Mouse (Mus musculus) CD4-positive, CD25-positive, alpha-beta regulatory T cell, adult 2 months (primary cell): ENCODE data around the gene Gm42791.

Experiments used
- DNase-seq: peaks from one replicate; pipeline ENCODE4 v3.0.0-alpha.2; 2012; ENCODE audit warnings: low read depth, low spot score

Gm42791 gene

DNA sequence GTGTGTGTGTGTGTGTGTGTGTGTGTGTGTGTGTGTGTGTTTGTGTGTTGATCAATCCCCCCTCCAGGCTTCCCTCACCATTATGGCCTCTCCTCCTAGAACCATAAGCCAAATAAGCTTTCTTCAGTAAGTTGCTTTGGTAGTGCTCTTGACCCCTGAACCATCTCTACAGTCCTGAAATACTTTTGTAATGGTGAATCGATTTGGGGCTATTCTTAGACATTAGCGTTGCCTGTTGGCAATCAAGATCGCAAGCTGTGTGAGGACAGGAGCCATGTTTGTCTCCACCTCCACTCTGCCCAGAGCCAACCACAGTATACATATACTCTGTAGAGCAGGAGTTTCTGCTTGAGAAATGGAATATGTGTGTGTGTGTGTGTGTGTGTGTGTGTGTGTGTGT, 14.2 kb upstream of the Gm42791 start:
- DNase-seq: no peak

DNA sequence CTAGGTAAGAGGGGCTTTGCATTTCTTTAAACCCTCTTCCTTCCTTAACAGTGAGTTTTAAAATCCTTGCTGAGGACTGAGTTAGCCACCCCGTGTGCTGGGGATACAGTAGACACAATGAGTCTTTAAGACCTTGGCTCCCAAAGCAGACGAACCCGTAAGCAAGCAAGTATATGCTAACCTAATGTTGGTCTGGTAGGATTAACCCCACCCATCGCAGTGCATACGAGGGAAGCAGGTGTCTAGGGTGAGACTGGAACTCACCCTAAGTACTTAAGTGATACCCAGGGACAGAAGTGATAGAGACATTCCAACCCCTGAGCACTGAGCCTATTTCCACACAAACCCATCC, 12.3 kb upstream of the Gm42791 start:
- no peak for DNase-seq

DNA sequence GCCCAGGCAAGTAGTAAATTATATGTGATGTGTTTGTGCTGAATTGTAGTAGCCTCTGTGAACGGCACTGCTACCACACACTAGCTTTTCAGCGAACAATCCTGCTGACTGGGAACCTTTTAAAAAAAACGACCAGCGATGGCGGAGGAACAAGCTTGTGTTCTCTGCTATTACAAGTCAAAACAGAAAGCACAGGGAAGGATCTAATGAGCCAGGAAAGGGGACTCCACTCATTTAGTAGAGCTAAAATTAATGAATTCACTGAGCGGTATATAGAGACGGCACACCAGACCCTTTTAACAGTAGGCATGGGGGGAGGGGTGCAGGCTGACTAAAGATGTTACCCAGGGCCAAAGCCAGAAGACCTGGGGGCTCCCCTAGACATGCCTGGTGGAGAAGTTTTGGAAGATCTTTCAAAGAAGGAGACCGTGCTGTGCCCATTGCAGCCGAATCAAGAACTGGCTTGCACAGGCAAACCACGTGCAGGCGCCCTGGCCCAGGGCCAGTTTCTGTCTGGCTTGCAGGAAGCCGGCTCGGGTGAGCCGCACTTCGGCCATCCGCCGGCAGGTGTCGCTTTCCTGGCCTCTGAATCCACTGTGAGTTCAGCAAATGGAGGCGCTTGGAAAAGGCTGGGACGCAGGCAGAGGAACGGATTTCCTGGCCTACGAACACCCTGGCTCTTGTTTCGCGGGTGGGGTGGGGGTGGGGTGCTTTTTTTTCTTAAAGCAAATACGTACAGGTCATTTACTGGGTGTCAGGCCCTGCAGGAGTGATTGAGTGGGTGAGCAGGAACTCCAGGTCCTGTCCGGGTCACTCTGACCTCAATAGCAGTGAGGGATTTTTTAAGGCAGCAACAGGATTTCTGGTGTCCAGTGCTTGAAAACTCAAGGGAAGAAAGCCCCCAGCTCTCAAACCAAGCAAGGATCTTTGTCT, 11.7 kb upstream of the Gm42791 start:
- peak; percentile 97 for DNase-seq

DNA sequence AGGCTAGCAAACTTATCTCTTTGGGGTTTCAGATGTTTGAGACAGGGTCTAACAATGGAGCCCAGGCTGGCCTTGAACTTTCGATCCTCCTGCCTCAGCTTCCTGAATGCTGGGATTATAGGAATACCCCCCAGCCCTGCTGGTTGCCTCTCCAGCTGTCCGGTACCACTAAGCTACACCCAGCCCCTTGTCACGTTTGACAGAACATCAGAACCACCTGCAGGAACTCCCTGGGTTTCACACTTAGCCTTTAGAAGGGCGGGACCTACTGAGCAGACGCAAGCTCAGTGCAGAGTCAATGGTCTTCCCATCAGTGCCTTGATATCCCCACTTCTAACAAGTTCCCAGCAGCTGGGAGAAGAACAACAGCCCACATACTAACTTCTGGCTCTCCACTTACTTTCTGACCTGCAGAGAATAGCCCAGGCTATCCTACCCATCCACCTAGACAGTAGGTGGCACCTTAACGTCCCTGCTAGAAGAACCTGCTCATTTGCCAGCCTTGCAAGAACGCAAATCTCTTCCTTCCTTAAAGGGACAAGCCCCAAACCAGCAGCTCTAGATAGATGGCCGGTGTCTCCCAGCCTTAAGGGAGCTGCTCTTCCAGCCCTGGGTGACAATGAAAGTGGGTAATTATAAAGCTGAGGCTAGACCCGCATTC, 10.9 kb upstream of the Gm42791 start:
- DNase-seq: peak; percentile 36

DNA sequence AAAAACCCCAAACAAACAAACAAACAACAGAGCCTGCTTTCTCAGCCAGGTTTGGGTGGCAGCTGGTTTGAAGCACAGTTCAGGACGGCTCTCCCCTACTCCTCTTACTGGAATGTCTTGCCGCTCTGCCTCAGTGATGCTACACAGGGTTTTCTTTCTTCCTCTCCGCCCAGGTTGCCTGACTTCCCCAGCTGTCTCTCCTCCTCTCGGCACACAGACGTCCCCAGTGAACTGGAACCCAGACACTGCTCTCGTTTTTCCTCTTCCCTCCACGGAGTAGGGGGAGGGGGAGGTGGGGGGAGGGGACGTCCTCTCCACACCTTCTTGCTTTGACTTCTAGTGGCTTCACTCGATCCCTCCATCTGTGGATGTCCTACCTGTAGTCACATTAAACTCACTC, 10.1 kb upstream of the Gm42791 start:
- no peak for DNase-seq

DNA sequence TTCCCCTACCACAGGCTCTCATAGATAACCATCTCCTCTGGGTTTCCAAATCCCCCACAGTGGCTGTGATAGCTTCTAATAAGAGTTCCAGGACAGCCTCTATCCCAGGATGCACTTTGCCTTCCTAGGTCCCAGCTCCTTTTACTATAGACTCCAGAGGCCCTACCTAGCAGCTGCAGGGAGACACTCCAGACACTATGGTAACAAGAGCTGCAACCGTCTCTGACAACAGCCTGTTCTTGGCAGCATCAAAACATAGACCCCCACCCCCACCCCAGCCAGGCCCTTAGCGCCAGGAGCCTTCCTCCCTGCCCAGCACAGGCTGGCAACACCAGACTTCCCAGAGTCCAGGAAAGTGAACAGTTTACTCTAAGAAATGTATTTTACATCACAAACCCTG, 8.2 kb upstream of the Gm42791 start:
- no peak for DNase-seq

DNA sequence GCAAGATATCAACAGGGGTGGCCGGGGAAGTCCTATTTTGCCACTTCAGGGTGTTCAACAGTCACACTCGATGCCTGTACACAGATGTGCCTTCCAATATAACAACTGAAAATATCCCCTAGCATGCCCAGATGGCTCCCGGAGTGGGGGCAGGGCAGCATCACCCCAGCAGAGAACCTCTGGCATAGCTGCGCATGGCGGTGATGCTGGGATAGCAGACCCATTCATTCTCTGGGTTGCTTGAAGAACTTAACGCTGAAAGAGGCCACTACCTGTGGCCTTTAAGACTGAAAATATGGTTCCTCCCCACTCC, 7.8 kb upstream of the Gm42791 start:
- no peak for DNase-seq

DNA sequence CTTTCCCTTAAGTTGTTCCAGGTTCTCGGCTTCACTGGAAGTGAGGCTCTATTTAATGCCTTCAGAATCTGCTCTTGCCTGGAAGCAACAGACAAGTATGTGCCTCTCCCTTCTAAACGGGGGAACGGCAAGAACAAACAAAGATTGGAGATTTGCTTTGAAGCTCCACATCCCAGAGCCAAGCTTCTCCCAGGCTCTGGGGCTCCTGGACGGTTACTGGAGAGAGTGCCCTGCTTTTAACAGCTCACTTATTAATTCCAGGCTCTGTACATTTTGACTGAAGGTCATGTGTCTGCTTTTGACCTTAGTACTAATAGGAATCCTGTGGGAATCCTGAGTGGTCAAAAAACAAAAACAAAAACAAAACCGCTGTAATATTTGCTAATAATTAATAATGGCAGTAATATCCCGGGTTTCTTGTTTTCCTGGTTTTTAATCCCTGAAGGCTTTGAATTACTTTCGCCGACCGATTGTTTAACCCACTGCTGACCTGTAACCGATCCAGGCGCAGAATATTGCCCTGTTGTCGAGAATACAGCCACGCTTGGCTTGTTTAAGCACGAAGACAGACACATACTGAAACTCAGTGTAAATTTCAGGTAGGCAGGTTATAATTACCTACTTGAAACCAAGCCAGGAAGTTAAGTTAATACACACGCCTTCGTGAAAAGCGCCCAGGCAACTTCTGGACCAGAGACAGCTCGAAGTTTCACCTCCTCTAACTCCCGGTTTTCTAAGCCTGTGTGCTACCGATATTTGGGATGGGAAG, 7.3 kb upstream of the Gm42791 start:
- no peak for DNase-seq

DNA sequence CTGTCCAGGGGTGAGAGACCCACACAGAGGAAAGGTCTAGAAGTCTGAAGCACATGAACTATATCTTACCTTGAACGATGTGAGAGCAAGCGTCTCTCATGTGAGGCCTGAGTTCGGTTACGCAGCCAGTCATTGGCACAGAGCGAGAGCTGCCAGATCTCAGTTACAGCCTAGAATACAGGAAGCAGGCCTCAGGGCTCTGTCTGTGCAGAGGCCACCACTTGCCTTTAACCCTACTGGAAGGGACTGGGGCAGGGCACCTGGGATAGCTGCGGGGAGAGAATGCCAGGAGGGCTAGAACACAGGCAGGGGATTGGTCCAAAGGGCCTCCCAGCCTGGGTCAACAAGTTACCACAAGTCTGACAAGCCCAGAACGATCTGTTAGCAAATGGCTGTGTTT, 4.9 kb upstream of the Gm42791 start:
- no peak for DNase-seq

DNA sequence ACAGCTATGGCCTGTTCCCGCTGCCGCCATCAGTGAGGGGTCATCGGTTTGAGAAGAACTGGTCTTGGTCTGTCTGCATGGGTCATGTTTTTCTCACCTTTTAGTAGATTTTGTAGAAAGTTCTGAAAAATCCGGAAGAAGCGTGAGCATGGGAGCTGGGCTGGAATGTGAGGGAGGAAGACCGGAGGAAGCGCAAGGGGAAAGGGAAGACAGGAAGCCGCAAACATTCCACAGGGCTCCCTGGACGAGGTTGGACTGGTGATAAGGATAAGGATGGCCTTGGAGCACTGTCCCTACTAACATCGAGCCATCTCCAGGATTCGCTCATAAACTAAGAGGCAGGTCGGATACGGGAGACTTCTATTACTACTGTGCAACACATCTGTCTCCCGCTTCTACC, 3.6 kb upstream of the Gm42791 start:
- no peak for DNase-seq

DNA sequence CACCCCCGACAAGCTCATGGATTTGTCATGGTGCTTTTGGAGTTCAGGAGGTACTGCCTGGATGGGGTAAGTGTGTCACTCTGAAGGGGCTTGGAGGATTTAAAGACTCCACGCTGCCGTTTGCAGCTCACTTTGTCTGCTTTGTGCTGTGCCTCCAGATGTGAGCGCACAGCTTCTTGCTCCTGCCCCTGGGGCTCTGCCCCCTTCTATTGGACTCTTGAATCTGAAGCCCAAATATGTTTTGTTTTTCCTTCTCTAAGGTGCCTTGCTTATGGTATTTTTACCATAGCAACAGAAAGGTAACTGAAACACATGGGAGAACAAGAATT, 1.7 kb upstream of the Gm42791 start:
- no peak for DNase-seq

DNA sequence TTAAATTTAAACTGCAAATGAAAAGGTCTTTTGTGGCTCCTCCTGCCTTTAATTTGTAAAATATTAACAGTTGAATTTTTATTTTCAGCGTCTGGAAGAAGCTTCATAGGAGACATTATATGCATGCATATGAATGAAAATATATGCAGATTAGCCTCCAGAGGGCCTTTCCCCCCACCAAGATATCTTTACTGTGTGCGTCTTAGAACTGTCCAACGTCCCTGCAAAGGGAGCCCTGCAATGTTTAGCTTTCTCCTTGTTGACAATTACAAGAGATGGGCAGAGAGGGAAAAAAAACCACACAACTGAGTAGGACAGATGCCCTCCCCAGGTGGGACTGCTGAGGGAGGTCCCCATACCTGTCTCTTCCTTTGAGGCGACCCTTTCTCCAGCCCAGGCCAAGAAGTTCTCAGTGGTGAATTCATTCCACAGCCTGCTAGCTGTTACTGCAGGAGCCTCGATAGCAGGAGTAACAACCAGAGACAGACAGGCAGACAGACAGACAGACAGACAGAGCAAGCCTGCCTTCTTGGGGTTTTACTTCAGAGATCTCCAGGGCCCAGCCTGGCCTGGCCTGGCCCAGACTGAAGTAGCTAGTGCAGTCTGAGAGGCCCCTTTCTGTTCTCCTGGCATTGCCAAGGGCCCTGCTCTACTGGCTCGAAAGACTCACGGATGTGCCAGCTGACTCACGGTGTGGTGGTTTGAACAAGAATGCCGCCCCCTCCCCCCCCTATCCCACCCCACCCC, 1.2 kb upstream of the Gm42791 start:
- DNase-seq: no peak

DNA sequence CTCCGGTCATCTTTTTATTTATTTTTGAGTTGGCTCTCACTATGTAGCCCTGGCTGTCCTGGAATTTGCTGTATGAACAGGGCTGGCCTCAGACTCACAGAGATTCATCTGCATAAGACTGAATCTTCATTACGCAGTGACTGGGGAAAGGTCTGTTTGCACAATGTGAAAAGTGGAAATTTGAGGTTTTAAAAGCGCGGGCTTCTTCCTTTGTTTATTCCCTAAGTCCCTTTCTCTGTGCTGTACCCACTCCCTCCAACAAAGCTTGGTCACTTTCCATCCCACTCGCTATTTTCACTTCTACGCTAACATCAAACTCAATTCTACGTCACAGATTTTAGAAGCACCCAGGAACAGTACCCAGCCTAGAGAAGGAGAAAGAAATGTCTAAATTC, 639 bp downstream of the Gm42791 start:
- no peak for DNase-seq

DNA sequence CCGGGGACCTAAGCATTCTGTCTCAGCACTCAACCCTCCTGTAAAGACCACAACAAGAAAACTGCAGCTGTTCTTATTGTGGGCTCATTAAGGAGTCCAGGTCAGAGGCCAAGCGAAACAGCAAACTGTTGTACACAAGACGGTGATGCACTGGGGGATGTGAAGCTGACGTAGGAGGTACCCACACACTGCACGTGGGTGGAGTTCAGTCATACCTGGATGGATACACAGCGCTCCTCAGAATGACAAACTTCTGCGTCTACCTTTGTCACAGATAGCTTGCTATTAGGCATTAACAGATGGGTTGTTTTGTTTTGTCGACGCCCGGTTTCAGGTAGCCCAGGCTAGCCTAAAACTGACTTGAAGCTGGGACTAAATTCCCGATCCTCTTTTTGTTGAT, 2.3 kb downstream of the Gm42791 start:
- no peak for DNase-seq

DNA sequence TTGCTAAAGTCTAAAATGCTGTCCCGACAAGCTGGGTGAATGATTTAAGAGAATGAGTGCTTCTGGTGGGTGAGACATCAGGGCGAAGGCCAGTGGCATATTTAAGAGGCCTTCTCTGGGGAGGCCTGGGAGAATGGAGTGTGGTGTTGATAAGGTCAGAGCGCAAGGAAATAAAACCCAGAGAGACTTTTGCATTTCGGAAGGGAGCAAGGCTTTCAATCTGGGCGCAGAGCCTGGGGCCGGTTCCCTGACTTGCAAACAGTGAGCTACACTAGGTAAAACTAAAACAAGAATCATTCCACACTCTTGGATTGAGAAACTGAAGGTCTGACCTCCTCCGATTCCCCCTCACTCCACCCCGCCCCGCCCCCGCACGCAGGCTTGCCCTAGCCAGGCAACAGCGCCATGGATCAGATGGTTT, 4.0 kb downstream of the Gm42791 start:
- no peak for DNase-seq

DNA sequence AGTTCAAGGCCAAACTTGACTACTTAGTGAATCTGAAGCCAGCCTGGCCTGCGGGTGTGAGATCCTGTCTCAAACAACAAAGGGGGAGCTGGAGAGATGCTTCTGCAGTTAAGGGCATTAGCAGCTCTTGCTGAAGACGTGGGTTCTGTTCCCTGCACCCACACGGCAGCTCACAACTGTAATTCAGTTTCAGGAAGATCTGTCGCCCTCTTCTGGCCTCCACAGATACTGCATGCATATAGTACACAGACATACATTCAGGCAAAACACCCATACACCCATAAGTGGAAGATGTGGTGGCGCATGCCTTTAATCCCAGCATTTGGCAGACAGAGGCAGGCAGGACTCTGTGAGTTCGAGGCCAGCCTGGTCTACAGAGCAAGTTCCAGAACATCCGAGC, 5.5 kb downstream of the Gm42791 start:
- DNase-seq: peak; percentile 68

DNA sequence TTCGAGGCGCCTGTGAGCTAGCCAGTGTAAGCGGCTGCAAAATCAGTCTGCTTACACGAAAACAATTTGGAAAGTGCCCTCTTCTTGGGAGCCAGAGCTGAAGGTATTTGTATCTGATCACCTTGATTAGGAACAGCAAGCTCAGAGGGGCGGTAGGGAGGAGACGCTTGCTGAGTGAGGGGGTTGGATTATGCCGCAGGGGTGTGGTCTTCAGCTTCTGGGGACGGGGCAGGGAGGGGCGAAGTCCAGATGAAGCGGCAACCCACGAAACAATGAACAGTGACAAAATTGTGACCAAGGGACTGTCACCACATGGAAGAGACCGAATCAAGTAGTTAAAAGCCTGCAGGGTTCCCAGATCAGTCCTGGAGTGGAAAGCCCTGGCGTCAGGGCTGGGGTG, 10.0 kb downstream of the Gm42791 start:
- DNase-seq: no peak

DNA sequence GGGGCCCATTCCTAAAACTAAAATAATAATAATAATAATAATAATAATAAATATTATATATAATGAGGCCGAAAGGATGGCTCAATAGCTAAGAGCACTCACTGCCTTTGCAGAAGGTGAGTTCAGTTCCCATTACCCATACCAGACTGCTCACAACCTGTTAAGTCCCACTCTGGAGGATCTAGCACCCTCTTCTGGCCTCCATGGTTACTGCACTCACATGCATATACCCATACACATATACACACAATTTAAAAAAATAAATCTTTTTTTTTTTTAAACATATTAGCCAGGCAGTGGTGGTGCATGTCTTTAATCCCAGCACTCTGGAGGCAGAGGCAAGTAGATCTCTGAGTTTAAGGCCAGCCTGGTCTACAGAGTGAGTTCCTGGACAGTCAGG, 11.3 kb downstream of the Gm42791 start:
- peak; percentile 43 for DNase-seq

DNA sequence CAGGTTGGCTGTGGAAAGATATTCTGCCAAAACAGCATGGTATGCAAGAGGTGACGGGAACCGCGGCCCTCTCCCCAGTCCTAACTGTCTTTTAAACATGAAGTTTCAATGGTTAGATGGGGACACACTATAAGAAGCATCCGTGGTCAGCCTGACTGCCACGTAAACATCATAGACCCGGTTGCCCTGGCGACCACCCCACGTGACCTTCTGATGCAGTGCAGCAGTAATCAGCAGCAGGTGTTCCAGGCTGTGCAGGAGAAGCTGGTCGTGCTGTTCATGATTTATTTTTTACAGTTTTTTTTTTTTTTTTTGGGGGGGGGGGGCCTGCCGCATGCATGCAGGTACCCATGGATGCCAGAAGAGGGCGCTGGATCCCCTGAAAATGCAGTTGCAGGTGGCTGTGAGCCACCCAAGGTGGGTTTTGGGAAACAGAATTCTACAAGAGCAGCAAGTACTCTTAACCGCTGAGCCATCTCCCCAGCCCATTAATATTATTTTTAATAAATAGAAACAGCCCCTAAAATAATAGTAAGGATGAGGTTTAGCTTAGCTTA, 11.8 kb downstream of the Gm42791 start:
- no peak for DNase-seq

DNA sequence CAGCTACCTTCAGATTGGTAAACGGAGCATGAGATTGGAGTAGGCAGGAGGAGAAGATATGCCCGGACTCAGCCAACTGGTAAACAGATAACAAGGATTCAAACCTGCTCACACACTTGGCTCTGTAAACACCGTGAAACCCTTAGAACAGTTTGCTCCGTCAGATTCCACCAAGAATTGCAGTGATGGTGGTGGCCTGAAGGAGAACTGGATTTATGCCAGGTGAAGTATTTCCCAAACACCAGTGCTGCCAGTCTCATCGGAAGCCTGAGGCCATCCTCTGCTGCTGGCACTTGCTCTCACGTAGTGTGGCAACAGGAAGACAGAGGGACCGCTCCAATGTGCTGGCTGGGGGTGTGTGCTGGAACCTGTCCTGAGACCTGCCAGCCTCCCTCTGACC, 12.6 kb downstream of the Gm42791 start:
- DNase-seq: no peak

DNA sequence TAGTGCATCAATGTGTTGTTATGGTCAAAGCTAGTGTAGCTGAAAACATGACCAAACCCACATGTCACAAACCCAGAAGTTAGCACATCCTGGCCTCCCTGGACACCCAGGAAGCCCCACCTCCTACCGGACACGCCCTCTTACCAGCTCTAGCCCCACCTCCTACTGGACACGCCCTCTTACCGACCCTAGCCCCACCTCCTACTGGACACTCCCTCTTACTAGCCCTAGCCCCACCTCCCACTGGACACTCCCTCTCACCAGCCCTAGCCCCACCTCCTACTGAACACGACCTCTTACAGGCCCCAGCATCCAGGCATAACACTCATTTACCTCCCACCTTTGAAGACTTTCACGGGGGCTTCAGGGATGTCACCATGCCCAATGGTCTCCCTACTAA, 14.3 kb downstream of the Gm42791 start:
- no peak for DNase-seq
